Comparison of ENCODE assay signal across 10 mouse cellular contexts in the genomic region with DNA sequence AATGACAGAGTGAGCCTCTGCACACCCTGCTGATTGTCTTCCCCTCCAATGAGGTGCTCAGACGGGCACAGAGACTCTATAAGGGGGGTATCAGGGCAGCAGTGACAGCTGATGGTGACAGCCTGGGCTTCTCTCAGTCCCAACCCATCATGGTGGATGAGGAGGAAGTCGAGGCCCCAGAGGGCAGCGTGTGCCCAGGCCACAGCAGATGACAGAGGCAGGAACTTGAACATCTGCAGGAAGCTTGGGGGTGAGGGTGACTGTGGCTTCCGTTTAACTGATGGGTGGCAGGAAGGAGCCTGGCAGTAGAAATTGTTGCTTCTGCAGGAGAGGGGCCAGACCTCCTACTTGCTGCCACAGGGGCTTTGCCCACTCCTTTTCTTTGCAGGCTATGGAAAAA. TPM values are rescaled to one million over a fixed set of nuclear protein-coding genes. Genes with fewer than 3 reads are reported as not detected.
DNase-seq lines count a peak whose midpoint lies in the region; ATAC-seq and TF ChIP-seq lines count a peak whose summit lies in the region.
"Had no signal": no experiment of that assay in that cellular context is flagged by ENCODE, and none has a peak within 500 bp of the region (broad histone marks: within the 10 kb centered on the region; RNA-seq: fewer than 3 reads in every experiment).

No protein-coding gene starts in this region.

- no peaks in the 10 kb centered on the region for H3K9me3 ChIP-seq in kidney, postnatal 0 days (replicated peaks; ENCODE audit: low read length)
- H3K9me3 ChIP-seq in kidney, embryonic 14.5 days (ENCODE audit: control insufficient read depth, low read length): peaks cover 4% of the 10 kb centered on the region; the same call in 1 of the 2 replicates
- 0 out of 2 replicates have a peak, but pooled peaks cover 3% of the 10 kb centered on the region for H3K9me3 ChIP-seq in embryonic facial prominence, embryonic 10.5 days
- H3K9me3 ChIP-seq in megakaryocyte, embryonic 14.5 days: peaks cover 13% of the 10 kb centered on the region

- no peaks in the 10 kb centered on the region for H3K36me3 ChIP-seq in kidney, postnatal 0 days (ENCODE audit: insufficient read depth, low read length)
- H3K36me3 ChIP-seq in kidney, embryonic 14.5 days (ENCODE audit: control insufficient read depth, insufficient read depth, low read length): no peaks in the 10 kb centered on the region
- no peaks in the 10 kb centered on the region for H3K36me3 ChIP-seq in embryonic facial prominence, embryonic 10.5 days (replicated peaks)
- H3K36me3 ChIP-seq in megakaryocyte, embryonic 14.5 days (replicated peaks; ENCODE audit: low read length): peaks cover 89% of the 10 kb centered on the region
- H3K36me3 ChIP-seq: midbrain, embryonic 10.5 days had no signal

- ATAC-seq in kidney, postnatal 0 days (replicated peaks; ENCODE audit: low FRiP score, low read depth): no peak
- ATAC-seq in kidney, embryonic 14.5 days (ENCODE audit: low FRiP score, low TSS enrichment): no peak

- WGBS in kidney, postnatal 0 days: 48% methylated on average over 4 of the region's 4 CpGs
- WGBS in kidney, embryonic 14.5 days: 63% methylated on average over 4 of the region's 4 CpGs
- 64% methylated on average over 4 of the region's 4 CpGs for WGBS in embryonic facial prominence, embryonic 10.5 days

- TF ChIP-seq CTCF in kidney, postnatal 0 days (IDR thresholded peaks at IDR 0.05; ENCODE audit: low read depth): no peak

- DNase-seq in kidney, postnatal 0 days (ENCODE audit: low spot score): peak; percentile 12
- DNase-seq in embryonic facial prominence, embryonic 10.5 days (ENCODE audit: low spot score): no peak
- DNase-seq in thymus, postnatal 25 days: peak; percentile 87
- no peak for DNase-seq in right cerebral cortex, adult 2 months (ENCODE audit: low spot score in 2 of 2)
- no peak for DNase-seq in urinary bladder, postnatal 10 days (ENCODE audit: low spot score)
- DNase-seq in cerebellum, postnatal 14 days: no peak
- DNase-seq: retina, postnatal 1 day had no signal

- no peaks in the 10 kb centered on the region for H3K27me3 ChIP-seq in kidney, postnatal 0 days (ENCODE audit: insufficient read depth, low read length)
- H3K27me3 ChIP-seq in kidney, embryonic 14.5 days (ENCODE audit: control insufficient read depth, insufficient read depth, low read length): no peaks in the 10 kb centered on the region
- H3K27me3 ChIP-seq in embryonic facial prominence, embryonic 10.5 days (replicated peaks; ENCODE audit: low read depth, poor library complexity, severe bottlenecking): no peaks in the 10 kb centered on the region
- no peaks in the 10 kb centered on the region for H3K27me3 ChIP-seq in megakaryocyte, embryonic 14.5 days (replicated peaks)

- peaks cover 5% of the 10 kb centered on the region; the same call in 1 of the 2 replicates for H3K4me1 ChIP-seq in kidney, postnatal 0 days (replicated peaks; ENCODE audit: insufficient read depth, low read length)
- H3K4me1 ChIP-seq in kidney, embryonic 14.5 days (ENCODE audit: control insufficient read depth, insufficient read depth, low read length): peaks cover 13% of the 10 kb centered on the region
- peaks cover 17% of the 10 kb centered on the region for H3K4me1 ChIP-seq in embryonic facial prominence, embryonic 10.5 days
- peaks cover 97% of the 10 kb centered on the region for H3K4me1 ChIP-seq in megakaryocyte, embryonic 14.5 days

- no peak overlapping the region for H3K27ac ChIP-seq in kidney, postnatal 0 days
- no peak overlapping the region for H3K27ac ChIP-seq in kidney, embryonic 14.5 days (ENCODE audit: low read depth, low read length)
- H3K27ac ChIP-seq in embryonic facial prominence, embryonic 10.5 days (replicated peaks): peak overlapping the region; percentile 24; the same call in 1 of the 2 replicates
- H3K27ac ChIP-seq: midbrain, embryonic 10.5 days had no signal

- H3K4me2 ChIP-seq in kidney, postnatal 0 days (ENCODE audit: low read length): no peak overlapping the region
- no peak overlapping the region for H3K4me2 ChIP-seq in kidney, embryonic 14.5 days (replicated peaks; ENCODE audit: low read depth, low read length)

- H3K9ac ChIP-seq in kidney, postnatal 0 days (ENCODE audit: low read depth, low read length): no peak overlapping the region
- no peak overlapping the region for H3K9ac ChIP-seq in kidney, embryonic 14.5 days (ENCODE audit: low read depth, low read length)

- H3K4me3 ChIP-seq in kidney, postnatal 0 days (replicated peaks; ENCODE audit: low read depth, low read length): no peak overlapping the region
- H3K4me3 ChIP-seq in kidney, embryonic 14.5 days (ENCODE audit: low read length): no peak overlapping the region
- H3K4me3 ChIP-seq in embryonic facial prominence, embryonic 10.5 days: no peak overlapping the region
- peak overlapping the region; percentile 93 for H3K4me3 ChIP-seq in megakaryocyte, embryonic 14.5 days (replicated peaks)
- H3K4me3 ChIP-seq: midbrain, embryonic 10.5 days had no signal

RNA-seq across cellular contexts. Expression of gene Il21r, which starts 27.1 kb away (rescaled TPM):
- polyA plus RNA-seq in kidney, postnatal 0 days (2015; fragmentation: Nextera tagmentation; extraction: Ambion mirVana): 0.18 and 0.22 TPM in 2 replicates
- 0.13 and 0.22 TPM in 2 replicates for polyA plus RNA-seq in kidney, embryonic 14.5 days (2014; fragmentation: Nextera tagmentation; extraction: Ambion mirVana)
- 0.35 and 0.38 TPM in 2 replicates for polyA plus RNA-seq in embryonic facial prominence, embryonic 10.5 days (2016; fragmentation: Nextera tagmentation; extraction: Ambion mirVana)
- polyA plus RNA-seq in megakaryocyte, embryonic 14.5 days (2012; ENCODE audit: insufficient read depth, low replicate concordance): 19.8 and 124 TPM in 2 replicates

Comparison
In these comparisons a context has a peak if more than half of its experiments do, and no peak if none do; other contexts are left out.
1. DNase-seq: peak in kidney, postnatal 0 days (single experiment) and thymus, postnatal 25 days (single experiment); none in embryonic facial prominence, embryonic 10.5 days (single experiment), right cerebral cortex, adult 2 months (0 of 2), urinary bladder, postnatal 10 days (single experiment) and cerebellum, postnatal 14 days (0 of 2).
2. RNA of gene Il21r, which starts 27.1 kb away (polyA plus RNA-seq): 19.8 to 124 TPM in megakaryocyte, embryonic 14.5 days; 0.35 to 0.38 TPM in embryonic facial prominence, embryonic 10.5 days, 0.13 to 0.22 TPM in kidney, embryonic 14.5 days and 0.18 to 0.22 TPM in kidney, postnatal 0 days; every median in the first group is over 10 times any median in the second.